Mouse (Mus musculus) MEL (cell line): ENCODE measurements around the gene Stk4. TPM values are rescaled to one million over a fixed set of nuclear protein-coding genes. Genes with fewer than 3 reads are reported as not detected.
A peak's percentile ranks its signal among the peaks of the same experiment; 100 is the strongest.
"Not testable (repeated sequence)": the region's sequence is repeated elsewhere in the genome, so short reads cannot be mapped to it uniquely, and the experiment has no call there.

Source experiments
- DNase-seq: peaks from one replicate; pipeline ENCODE4 v3.0.0; 2011; ENCODE audit warnings: low read depth, low spot score
- H3K27ac ChIP-seq: 2 replicates; pipeline ENCODE4 v1.5.1; 2012; ENCODE audit warnings: low read depth, mild to moderate bottlenecking, control low read depth, low read length, moderate library complexity; ENCODE audit not compliant: control insufficient read depth
- H3K27me3 ChIP-seq, 2 experiments: fragments of 150-350 bp in 1 of 2; sonication (generic) in 1 of 2; 2 replicates each; pipeline ENCODE4 v1.6.1; 2012; ENCODE audit warnings: low read length in 2 of 2, mild to moderate bottlenecking in 2 of 2, improper control_type of control experiment in 1 of 2, moderate library complexity in 1 of 2; ENCODE audit not compliant: insufficient read depth in 2 of 2, control insufficient read depth in 1 of 2
- H3K36me3 ChIP-seq, 2 experiments: 2 replicates each; pipeline ENCODE4 v1.6.1; 2012 to 2014; ENCODE audit warnings: low read length in 2 of 2, improper control_type of control experiment in 1 of 2, inconsistent platforms in 1 of 2, mild to moderate bottlenecking in 1 of 2; ENCODE audit not compliant: insufficient read depth in 2 of 2, control insufficient read depth in 1 of 2
- H3K4me1 ChIP-seq, 2 experiments: fragments of 150-350 bp in 1 of 2; sonication (generic) in 1 of 2; 2 replicates each; pipeline ENCODE4 v1.6.1; 2012; ENCODE audit warnings: low read length in 2 of 2, improper control_type of control experiment in 1 of 2, mild to moderate bottlenecking in 1 of 2; ENCODE audit not compliant: insufficient read depth in 2 of 2, control insufficient read depth in 1 of 2
- H3K4me3 ChIP-seq, 2 experiments: fragments of 150-350 bp in 1 of 2; sonication (generic) in 1 of 2; 2 replicates each; pipeline ENCODE4 v1.5.1; 2012; ENCODE audit warnings: low read depth in 2 of 2, low read length in 2 of 2, mild to moderate bottlenecking in 2 of 2, moderate library complexity in 2 of 2, control low read depth in 1 of 2, improper control_type of control experiment in 1 of 2; ENCODE audit not compliant: control insufficient read depth in 1 of 2, insufficient read depth in 1 of 2
- H3K79me2 ChIP-seq: 2 replicates; pipeline ENCODE4 v1.6.1; 2012; ENCODE audit warnings: mild to moderate bottlenecking, low read length, moderate library complexity; ENCODE audit not compliant: control insufficient read depth, poor library complexity, insufficient read depth
- H3K9ac ChIP-seq: 2 replicates; pipeline ENCODE4 v1.6.1; 2012; ENCODE audit warnings: low read depth, mild to moderate bottlenecking, control low read depth, low read length, moderate library complexity; ENCODE audit not compliant: control insufficient read depth, poor library complexity, severe bottlenecking
- H3K9me3 ChIP-seq: fragments of 150-350 bp; sonication (generic); replicated peaks from 2 replicates; pipeline ENCODE4 v1.6.1; 2012; ENCODE audit warnings: mild to moderate bottlenecking, low read length, improper control_type of control experiment, moderate library complexity; ENCODE audit not compliant: insufficient read depth
- BHLHE40 ChIP-seq: IDR thresholded peaks from 2 replicates; pipeline ENCODE4 v1.6.1; 2012; ENCODE audit warnings: low read depth, mild to moderate bottlenecking, inconsistent platforms, low read length, improper control_type of control experiment, borderline replicate concordance
- CHD1 ChIP-seq: IDR thresholded peaks from 2 replicates; pipeline ENCODE4 v1.6.1; 2012; ENCODE audit warnings: low read depth, mild to moderate bottlenecking, inconsistent platforms, low read length, improper control_type of control experiment
- E2F4 ChIP-seq: IDR thresholded peaks from 2 replicates; pipeline ENCODE4 v1.6.1; 2011; ENCODE audit warnings: low read depth, low read length, improper control_type of control experiment, borderline replicate concordance
- ELF1 ChIP-seq: IDR thresholded peaks from 2 replicates; pipeline ENCODE4 v1.6.1; 2014; ENCODE audit warnings: low read depth, mild to moderate bottlenecking, inconsistent platforms, low read length, improper control_type of control experiment, moderate library complexity
- EP300 ChIP-seq, 2 experiments: IDR thresholded peaks; 2 replicates each; pipeline ENCODE4 v1.6.1; 2011; ENCODE audit warnings: improper control_type of control experiment in 2 of 2, low read length in 2 of 2, low read depth in 1 of 2, mild to moderate bottlenecking in 1 of 2
- HCFC1 ChIP-seq: IDR thresholded peaks from 2 replicates; pipeline ENCODE4 v1.6.1; 2012; ENCODE audit warnings: low read depth, mild to moderate bottlenecking, inconsistent platforms, low read length, improper control_type of control experiment, moderate library complexity
- JUND ChIP-seq: IDR thresholded peaks from 2 replicates; pipeline ENCODE4 v1.6.1; 2011; ENCODE audit warnings: low read depth, mild to moderate bottlenecking, improper control_type of control experiment, low read length
- KAT2A ChIP-seq: conservative IDR thresholded peaks from 2 replicates; pipeline ENCODE4 v1.6.1; 2012; ENCODE audit warnings: low read depth, low read length, improper control_type of control experiment, inconsistent platforms
- MAX ChIP-seq: IDR thresholded peaks from 2 replicates; pipeline ENCODE4 v1.6.1; 2011; ENCODE audit warnings: low read length, improper control_type of control experiment
- MAZ ChIP-seq: IDR thresholded peaks from 2 replicates; pipeline ENCODE4 v1.6.1; 2012; ENCODE audit warnings: low read depth, mild to moderate bottlenecking, inconsistent platforms, low read length, improper control_type of control experiment
- MEF2A ChIP-seq: IDR thresholded peaks from 2 replicates; pipeline ENCODE4 v1.6.1; 2014; ENCODE audit warnings: low read depth, mild to moderate bottlenecking, inconsistent platforms, low read length, improper control_type of control experiment; ENCODE audit not compliant: poor library complexity, insufficient replicate concordance, severe bottlenecking; ENCODE audit errors: extremely low read depth
- MYB ChIP-seq: IDR thresholded peaks from 2 replicates; pipeline ENCODE4 v1.6.1; 2011; ENCODE audit warnings: mild to moderate bottlenecking, low read depth, low read length, improper control_type of control experiment
- NELFE ChIP-seq: IDR thresholded peaks from 2 replicates; pipeline ENCODE4 v1.6.1; 2011; ENCODE audit warnings: low read depth, low read length, improper control_type of control experiment
- POLR2AphosphoS2 ChIP-seq: IDR thresholded peaks from 2 replicates; pipeline ENCODE4 v1.6.1; 2011; ENCODE audit warnings: low read length, improper control_type of control experiment
- RAD21 ChIP-seq: IDR thresholded peaks from 2 replicates; pipeline ENCODE4 v1.6.1; 2011; ENCODE audit warnings: mild to moderate bottlenecking, low read depth, low read length, improper control_type of control experiment
- SIN3A ChIP-seq: IDR thresholded peaks from 2 replicates; pipeline ENCODE4 v1.6.1; 2012; ENCODE audit warnings: low read length, improper control_type of control experiment, inconsistent platforms
- TBP ChIP-seq: IDR thresholded peaks from 2 replicates; pipeline ENCODE4 v1.8.0; 2011; ENCODE audit warnings: low read depth, low read length, improper control_type of control experiment
- TCF12 ChIP-seq: IDR thresholded peaks from 2 replicates; pipeline ENCODE4 v1.6.1; 2014; ENCODE audit warnings: low read depth, mild to moderate bottlenecking, inconsistent platforms, low read length, improper control_type of control experiment, moderate library complexity
- USF1 ChIP-seq: IDR thresholded peaks from 2 replicates; pipeline ENCODE4 v1.6.1; 2014; ENCODE audit warnings: low read depth, mild to moderate bottlenecking, inconsistent platforms, low read length, improper control_type of control experiment, moderate library complexity
- USF2 ChIP-seq, 2 experiments: IDR thresholded peaks; 2 replicates each; pipeline ENCODE4 v1.6.1; 2011 to 2012; ENCODE audit warnings: improper control_type of control experiment in 2 of 2, low read length in 2 of 2, borderline replicate concordance in 1 of 2, inconsistent platforms in 1 of 2, low read depth in 1 of 2, mild to moderate bottlenecking in 1 of 2; ENCODE audit not compliant: insufficient read depth in 1 of 2
- ZC3H11A ChIP-seq: IDR thresholded peaks from 2 replicates; pipeline ENCODE4 v1.6.1; 2012; ENCODE audit warnings: low read depth, mild to moderate bottlenecking, inconsistent platforms, low read length, improper control_type of control experiment
- ZMIZ1 ChIP-seq: IDR thresholded peaks from 2 replicates; pipeline ENCODE4 v1.6.1; 2012; ENCODE audit warnings: low read depth, mild to moderate bottlenecking, inconsistent platforms, low read length, improper control_type of control experiment, moderate library complexity
- ZNF384 ChIP-seq: IDR thresholded peaks from 2 replicates; pipeline ENCODE4 v1.6.1; 2012; ENCODE audit warnings: low read depth, mild to moderate bottlenecking, inconsistent platforms, low read length, improper control_type of control experiment
- polyA plus RNA-seq, 2 experiments: library from polyadenylated mRNA; stranded (reverse) in 1 of 2; unstranded in 1 of 2; fragments of >175 nt in 1 of 2; fragments of >200 nt in 1 of 2; gene quantifications; 2 replicates each; pipeline versions ENCODE4 v1.2.1 to v1.2.4; 2012; ENCODE audit warnings: low replicate concordance in 2 of 2, low read depth in 1 of 2; ENCODE audit not compliant: insufficient read length in 2 of 2, insufficient read depth in 1 of 2, missing spikeins in 1 of 2
- total RNA-seq: library from RNA; depleted of rRNA; stranded (reverse); fragments of 300-350 nt; gene quantifications from 2 replicates; pipeline ENCODE4 v1.2.3, GENCODE M21; 2012

Stk4 gene
- total and polyA plus RNA-seq, 3 experiments, result 46.8 to 56.1 TPM; not detected in 1

- no peak for TF ChIP-seq ZC3H11A
- TF ChIP-seq USF2 (IDR thresholded peaks at IDR 0.05; ENCODE audit: borderline replicate concordance in 1 of 2, insufficient read depth in 1 of 2, low read depth in 1 of 2, low read length in 2 of 2), result no peak
- no peak for TF ChIP-seq ZNF384
- no peak for TF ChIP-seq MYB
- peak; percentile 55 for TF ChIP-seq SIN3A
- TF ChIP-seq TBP, result peak; percentile 94
- TF ChIP-seq MAX, result peak; percentile 84; the same call in 1 of the 2 replicates
- TF ChIP-seq HCFC1, result peak; percentile 73
- peak; percentile 9; the same call in 1 of the 2 replicates for TF ChIP-seq USF1
- TF ChIP-seq EP300 (IDR thresholded peaks at IDR 0.05; ENCODE audit: low read depth in 1 of 2, low read length in 2 of 2), result no peak; a peak in 1 of 4 replicates
- TF ChIP-seq POLR2AphosphoS2, result peak; percentile 87
- no peak for TF ChIP-seq TCF12
- no peak for TF ChIP-seq JUND
- peak; percentile 95 for TF ChIP-seq NELFE
- TF ChIP-seq BHLHE40, result no peak
- TF ChIP-seq KAT2A, result no peak
- TF ChIP-seq CHD1, result no peak
- TF ChIP-seq RAD21, result no peak
- no peak for TF ChIP-seq MEF2A
- peak; percentile 51; the same call in 1 of the 2 replicates for TF ChIP-seq MAZ
- no peak for TF ChIP-seq E2F4
- TF ChIP-seq ZMIZ1, result peak; percentile 74
- peak; percentile 97 for TF ChIP-seq ELF1
Observed at GRCm38 (mm10) chr2:164070765-164071436, 779 bp downstream of the Stk4 start, which contains the start of gene Tomm34 (continued).

GRCm38 (mm10) chr2:164071437-164071820 lies 1.3 kb downstream of the Stk4 start:
- H3K4me1 ChIP-seq, result peaks cover 0 to 25% of the 10 kb centered on the region in 2 experiments

More at GRCm38 (mm10) chr2:164071437-164071820, 1.3 kb downstream of the Stk4 start:
- peak overlapping the region; percentile 63 for H3K27ac ChIP-seq
- peak overlapping the region; percentile 68 for H3K9ac ChIP-seq
- H3K4me3 ChIP-seq, result peak overlapping the region; percentile 21 to 44; a peak in 3 of 4 replicates
- H3K79me2 ChIP-seq, result peaks cover 56% of the 10 kb centered on the region
- DNase-seq, H3K9me3 ChIP-seq, H3K27me3 ChIP-seq: not testable (repeated sequence)
- peaks cover 6 to 32% of the 10 kb centered on the region in 2 experiments for H3K36me3 ChIP-seq
